Mouse (Mus musculus) liver, embryonic 15.5 days (tissue): ENCODE results near the gene Tcl1b2. TPM values are rescaled to one million over a fixed set of nuclear protein-coding genes. Genes with fewer than 3 reads are reported as not detected.

Source experiments
- ATAC-seq: fragments of 200-750 bp; cut with Nextera tagmentation; 2 replicates; pipeline ENCODE4 v1.8.0; 2017; ENCODE audit warnings: moderate number of reproducible peaks, mild to moderate bottlenecking, moderate library complexity; ENCODE audit not compliant: insufficient read depth
- H3K27ac ChIP-seq: fragments of 300-500 bp; sonication (generic); replicated peaks from 2 replicates; pipeline ENCODE4 v1.5.1; 2015; ENCODE audit warnings: mild to moderate bottlenecking, inconsistent platforms
- H3K27me3 ChIP-seq: fragments of 300-500 bp; sonication (generic); 2 replicates; pipeline ENCODE4 v1.6.1; 2015; ENCODE audit warnings: mild to moderate bottlenecking, inconsistent platforms
- H3K36me3 ChIP-seq: fragments of 300-500 bp; sonication (generic); replicated peaks from 2 replicates; pipeline ENCODE4 v1.6.1; 2015; ENCODE audit warnings: moderate library complexity, mild to moderate bottlenecking, inconsistent platforms
- H3K4me1 ChIP-seq: fragments of 300-500 bp; sonication (generic); replicated peaks from 2 replicates; pipeline ENCODE4 v1.6.1; 2015; ENCODE audit warnings: inconsistent platforms
- H3K4me2 ChIP-seq: fragments of 300-500 bp; sonication (generic); 2 replicates; pipeline ENCODE4 v1.6.1; 2015; ENCODE audit warnings: moderate library complexity, mild to moderate bottlenecking, inconsistent platforms
- H3K4me3 ChIP-seq: fragments of 300-500 bp; sonication (generic); replicated peaks from 2 replicates; pipeline ENCODE4 v1.5.1; 2015; ENCODE audit warnings: mild to moderate bottlenecking, inconsistent platforms
- H3K9ac ChIP-seq: fragments of 300-500 bp; sonication (generic); 2 replicates; pipeline ENCODE4 v1.6.1; 2015; ENCODE audit warnings: moderate library complexity, mild to moderate bottlenecking, inconsistent platforms
- H3K9me3 ChIP-seq: fragments of 300-500 bp; sonication (generic); replicated peaks from 2 replicates; pipeline ENCODE4 v1.6.1; 2016; ENCODE audit warnings: inconsistent platforms
- WGBS: fragments of 180-500 bp; shearing (Covaris S2); methylation state at CpG from one replicate; pipeline ENCODE4 v1.1.7; 2015; ENCODE audit warnings: mixed read lengths; ENCODE audit not compliant: insufficient replicate concordance; 5-methylcytosine and 5-hydroxymethylcytosine counted together
- polyA plus RNA-seq: library from polyadenylated mRNA; unstranded; fragments of >200 nt; fragmentation: Nextera tagmentation; extraction: Ambion mirVana; gene quantifications from 2 replicates; pipeline ENCODE4 v1.2.1, GENCODE M21; 2015

Gene Tcl1b2
- not detected in 2 replicates for polyA plus RNA-seq

DNA sequence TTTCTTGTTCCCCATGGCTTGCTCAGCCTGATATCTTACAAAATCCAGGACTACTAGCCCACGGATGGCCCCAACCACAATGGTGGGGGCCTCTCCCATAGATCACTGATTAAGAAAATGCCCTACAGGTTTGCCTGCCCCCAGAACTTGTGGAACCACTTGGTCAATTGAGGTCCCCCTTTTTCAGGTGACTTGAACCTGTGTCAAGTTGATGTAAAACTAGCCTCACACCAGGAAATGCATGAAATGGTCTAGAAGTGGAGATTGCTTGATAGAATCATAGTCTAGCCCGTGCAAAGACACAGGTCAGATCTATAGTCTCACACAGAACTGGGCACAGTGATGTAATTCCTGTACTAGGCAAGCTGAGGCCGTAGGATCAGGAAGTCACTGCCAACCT lies at the start of gene Tcl1b2:
Tcl1b2 (plus strand) TSS at position 301 of the 400 bp plus-strand sequence.
- H3K27ac ChIP-seq: no peak within 1 kb of the TSS
- no peaks in the 10 kb centered on the region for H3K27me3 ChIP-seq
- H3K9me3 ChIP-seq: no peaks in the 10 kb centered on the region
- H3K4me3 ChIP-seq: no peak within 1 kb of the TSS
- WGBS: 47% methylated on average over 3 of the region's 3 CpGs
- no peaks in the 10 kb centered on the region for H3K36me3 ChIP-seq
- H3K9ac ChIP-seq: no peak within 1 kb of the TSS
- no peak for ATAC-seq
- H3K4me1 ChIP-seq: no peaks in the 10 kb centered on the region
- H3K4me2 ChIP-seq: no peak within 1 kb of the TSS

DNA sequence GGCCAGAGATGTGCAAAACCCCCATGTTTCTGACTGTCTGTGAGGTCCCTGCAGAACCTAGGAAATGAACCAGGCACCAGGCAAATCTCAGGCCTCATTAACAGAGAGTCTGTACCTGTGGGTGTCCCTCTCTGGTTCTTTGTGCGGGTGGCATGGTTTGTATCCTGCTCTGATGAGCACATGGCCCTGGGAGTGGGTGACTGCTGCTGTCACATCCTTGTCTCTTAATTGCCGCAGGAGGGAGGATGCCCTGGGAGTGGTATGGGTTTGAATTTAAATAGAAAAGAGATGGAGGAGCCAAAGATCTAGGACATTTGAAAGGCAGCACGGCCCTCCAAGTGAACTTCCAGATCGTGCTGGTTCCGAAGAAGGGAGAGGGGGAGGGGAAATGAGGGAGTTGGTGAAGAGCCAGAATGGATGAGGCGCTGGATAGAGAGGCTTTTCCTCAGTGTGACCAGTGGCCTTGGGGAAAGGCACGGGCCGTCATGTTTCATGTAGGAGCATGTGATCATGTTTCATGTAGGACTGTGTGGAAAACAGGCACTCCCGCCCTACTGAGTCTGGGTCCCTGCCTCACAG lies 46.3 kb upstream of the Tcl1b2 start:
- WGBS: 57% methylated on average over 9 of the region's 9 CpGs
- no peaks in the 10 kb centered on the region for H3K9me3 ChIP-seq
- H3K36me3 ChIP-seq: no peaks in the 10 kb centered on the region
- no peak overlapping the region for H3K4me2 ChIP-seq
- H3K9ac ChIP-seq: no peak overlapping the region
- no peak overlapping the region for H3K4me3 ChIP-seq
- H3K27ac ChIP-seq: no peak overlapping the region
- no peaks in the 10 kb centered on the region; the same call in 1 of the 2 replicates for H3K27me3 ChIP-seq
- H3K4me1 ChIP-seq: no peaks in the 10 kb centered on the region
- ATAC-seq: no peak

DNA sequence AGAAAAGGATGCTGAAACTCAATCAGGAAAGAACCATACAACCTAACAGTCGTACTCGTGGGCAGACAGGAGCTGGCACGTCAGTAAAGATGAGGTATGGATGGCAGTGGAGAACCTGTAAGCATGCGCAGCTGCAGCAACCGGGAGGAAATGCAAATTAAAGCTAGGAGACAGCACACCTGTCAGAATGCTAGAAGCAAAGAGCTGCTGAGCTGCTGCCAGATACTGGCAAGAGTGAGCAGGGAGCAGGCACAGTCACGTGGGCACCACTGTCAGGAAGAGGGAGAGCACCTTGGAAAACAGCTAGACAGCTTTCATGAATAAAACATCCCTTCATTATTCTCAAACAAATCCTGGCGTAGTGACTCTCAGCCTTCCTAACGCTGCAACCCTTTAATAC lies 42.9 kb upstream of the Tcl1b2 start:
- Histone ChIP-seq H3K27ac (no peak overlapping the region), H3K9ac (no peak overlapping the region), H3K27me3 (no peaks in the 10 kb centered on the region; the same call in 1 of the 2 replicates), H3K36me3 (no peaks in the 10 kb centered on the region), H3K4me1 (no peaks in the 10 kb centered on the region), H3K9me3 (no peaks in the 10 kb centered on the region), H3K4me2 (no peak overlapping the region), H3K4me3 (no peak overlapping the region)
- ATAC-seq: no peak
- WGBS: 49% methylated on average over 8 of the region's 8 CpGs

DNA sequence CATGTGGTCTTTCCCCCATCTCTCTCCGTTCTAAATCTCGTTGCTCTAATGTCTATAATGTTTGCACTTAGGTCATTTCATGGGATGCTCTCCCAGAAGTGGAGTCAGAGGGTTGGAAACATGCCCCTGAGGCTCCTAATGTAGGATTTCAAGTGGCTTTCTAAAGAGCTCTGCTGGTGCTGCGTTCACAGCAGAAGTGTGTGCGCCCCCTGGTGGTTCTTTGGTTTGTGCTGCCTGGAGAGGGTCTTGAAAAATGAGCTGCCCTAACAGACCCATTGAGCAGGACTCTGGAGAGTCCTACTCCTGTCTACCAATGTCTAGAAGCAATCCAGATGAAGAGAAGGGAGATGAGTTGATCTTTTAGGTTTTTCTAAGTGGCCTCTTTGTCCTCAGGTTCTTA lies 41.8 kb upstream of the Tcl1b2 start:
- H3K9ac ChIP-seq: no peak overlapping the region
- no peak overlapping the region for H3K4me3 ChIP-seq
- no peak overlapping the region for H3K27ac ChIP-seq
- no peaks in the 10 kb centered on the region for H3K36me3 ChIP-seq
- no peaks in the 10 kb centered on the region for H3K4me1 ChIP-seq
- H3K4me2 ChIP-seq: no peak overlapping the region
- WGBS: 6% methylated on average over 4 of the region's 4 CpGs
- no peak for ATAC-seq
- H3K27me3 ChIP-seq: no peaks in the 10 kb centered on the region; the same call in 1 of the 2 replicates
- H3K9me3 ChIP-seq: no peaks in the 10 kb centered on the region

DNA sequence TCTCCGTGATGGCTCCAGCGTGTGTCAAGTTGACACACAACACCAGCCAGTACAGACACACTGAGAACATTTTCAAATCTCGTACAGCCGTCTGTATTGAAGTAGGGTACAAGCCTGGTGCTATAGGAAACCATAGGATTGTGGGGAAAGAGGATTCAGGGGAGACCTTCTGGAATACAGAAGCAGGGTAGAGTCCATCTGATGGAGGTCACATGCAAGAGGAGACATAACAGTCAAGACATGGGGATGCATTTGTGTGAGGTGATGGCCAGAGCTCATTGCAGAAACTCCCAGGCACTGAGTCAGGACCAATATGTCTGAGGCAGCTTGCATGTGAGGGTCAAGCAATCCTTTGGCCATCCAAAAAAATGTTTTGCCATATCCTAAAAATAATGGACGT lies 40.5 kb upstream of the Tcl1b2 start:
- no peak for ATAC-seq
- H3K9me3 ChIP-seq: no peaks in the 10 kb centered on the region
- no peak overlapping the region for H3K9ac ChIP-seq
- H3K27ac ChIP-seq: no peak overlapping the region
- no peak overlapping the region for H3K4me2 ChIP-seq
- 52% methylated on average over 5 of the region's 5 CpGs for WGBS
- no peaks in the 10 kb centered on the region; the same call in 1 of the 2 replicates for H3K27me3 ChIP-seq
- no peaks in the 10 kb centered on the region for H3K4me1 ChIP-seq
- H3K4me3 ChIP-seq: no peak overlapping the region
- no peaks in the 10 kb centered on the region for H3K36me3 ChIP-seq

DNA sequence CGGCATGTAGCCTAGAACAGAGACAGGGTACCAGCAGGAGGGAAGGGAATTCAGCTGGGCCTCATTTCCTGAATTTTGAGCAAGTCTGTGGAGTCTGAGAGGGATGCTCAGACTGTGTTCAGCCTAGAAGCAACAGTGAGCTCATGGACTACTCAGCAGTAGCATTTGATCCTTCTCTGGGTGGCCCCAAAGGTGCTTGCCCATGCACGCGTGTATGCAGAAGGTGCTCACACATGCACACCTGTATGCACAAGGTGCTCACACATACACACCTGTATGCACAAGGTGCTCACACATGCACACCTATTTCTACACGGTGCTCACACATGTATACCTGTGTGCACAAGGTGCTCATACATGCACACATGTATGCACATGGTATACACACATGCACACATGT lies 37.0 kb upstream of the Tcl1b2 start:
- H3K9ac ChIP-seq: no peak overlapping the region
- no peaks in the 10 kb centered on the region for H3K4me1 ChIP-seq
- no peak for ATAC-seq
- no peak overlapping the region for H3K27ac ChIP-seq
- H3K9me3 ChIP-seq: no peaks in the 10 kb centered on the region
- no peaks in the 10 kb centered on the region for H3K27me3 ChIP-seq
- 63% methylated on average over 4 of the region's 4 CpGs for WGBS
- H3K36me3 ChIP-seq: no peaks in the 10 kb centered on the region
- H3K4me3 ChIP-seq: no peak overlapping the region
- no peak overlapping the region for H3K4me2 ChIP-seq

DNA sequence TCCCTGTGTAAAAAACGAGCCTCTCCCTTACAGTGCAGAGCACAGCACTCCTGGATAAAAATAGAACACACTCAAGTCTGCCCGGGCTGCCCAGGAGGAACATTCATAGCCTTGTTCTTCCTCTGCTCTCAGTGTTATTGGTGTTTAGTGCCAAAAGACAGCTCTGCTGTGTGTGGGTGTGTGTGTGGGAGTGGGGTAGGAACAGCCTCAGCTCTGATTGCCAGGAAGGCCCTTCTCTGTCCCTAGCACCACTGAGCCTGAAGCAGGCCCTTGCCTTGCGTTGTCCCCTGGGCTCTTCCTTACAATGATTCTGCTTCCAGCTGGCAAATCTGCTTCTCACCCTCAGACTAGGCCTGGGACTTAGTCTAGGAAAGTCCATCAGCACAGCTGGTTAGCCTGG lies 36.4 kb upstream of the Tcl1b2 start:
- Histone ChIP-seq H3K9me3 (no peaks in the 10 kb centered on the region), H3K4me2 (no peak overlapping the region), H3K4me1 (no peaks in the 10 kb centered on the region), H3K36me3 (no peaks in the 10 kb centered on the region), H3K27me3 (no peaks in the 10 kb centered on the region), H3K9ac (no peak overlapping the region), H3K4me3 (no peak overlapping the region), H3K27ac (no peak overlapping the region)
- ATAC-seq: no peak
- 31% methylated on average over 3 of the region's 3 CpGs for WGBS

DNA sequence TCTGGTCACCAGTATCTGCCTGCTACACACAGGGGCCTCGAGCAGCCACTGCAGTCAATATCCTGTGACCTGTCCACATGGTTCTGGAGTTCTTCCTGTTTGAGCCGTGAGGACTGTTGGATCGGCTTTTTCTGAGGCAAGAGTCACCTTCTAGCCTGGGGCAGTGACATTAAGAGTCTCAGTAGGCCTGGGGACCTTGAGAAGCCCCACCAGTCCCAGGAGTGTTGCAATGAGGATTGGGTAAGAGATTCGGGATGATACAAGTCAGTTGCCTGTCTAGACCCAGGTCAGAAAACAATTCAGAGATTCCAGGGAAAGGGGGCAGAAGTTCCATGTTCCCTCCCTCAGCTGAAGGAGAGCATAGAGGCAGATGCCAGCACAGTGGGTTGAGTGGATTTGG lies 36.0 kb upstream of the Tcl1b2 start:
- 34% methylated on average over 4 of the region's 4 CpGs for WGBS
- Histone ChIP-seq H3K4me2 (no peak overlapping the region), H3K4me1 (no peaks in the 10 kb centered on the region), H3K9me3 (no peaks in the 10 kb centered on the region), H3K9ac (no peak overlapping the region), H3K27me3 (no peaks in the 10 kb centered on the region), H3K4me3 (no peak overlapping the region), H3K36me3 (no peaks in the 10 kb centered on the region), H3K27ac (no peak overlapping the region)
- no peak for ATAC-seq

DNA sequence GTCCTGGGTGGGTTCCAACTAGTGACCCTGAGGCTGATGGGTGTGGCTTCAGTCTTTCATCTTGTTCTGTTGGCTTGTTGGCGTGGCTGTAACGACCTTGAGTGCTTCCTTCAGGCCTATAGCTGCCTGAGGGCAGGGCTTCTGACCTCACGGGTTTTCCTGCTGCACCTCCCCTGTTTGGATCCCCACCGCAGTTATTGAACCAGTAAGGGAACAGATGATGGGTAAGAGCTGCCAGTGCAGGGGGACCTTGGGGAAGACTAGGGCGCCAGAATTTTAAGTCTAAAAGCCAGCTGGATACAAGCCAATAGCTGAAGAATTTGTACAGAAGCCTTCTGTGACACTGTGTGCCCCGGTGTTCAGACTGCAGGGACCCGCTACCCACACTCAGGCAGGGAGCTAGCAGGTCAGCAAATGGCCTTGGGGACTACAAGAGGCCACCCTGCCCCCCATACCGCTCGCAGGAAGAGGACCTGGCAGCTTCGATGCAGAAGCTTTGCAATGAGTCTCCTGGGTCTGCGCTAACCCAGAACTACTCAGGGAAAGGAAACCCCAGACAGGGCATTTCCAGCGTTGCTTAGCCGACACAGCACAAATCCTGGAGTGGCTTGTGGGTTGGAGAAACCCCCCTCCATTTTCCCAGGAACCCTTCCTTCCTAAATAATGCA lies 33.4 kb upstream of the Tcl1b2 start:
- H3K36me3 ChIP-seq: no peaks in the 10 kb centered on the region
- 35% methylated on average over 13 of the region's 13 CpGs for WGBS
- H3K27me3 ChIP-seq: no peaks in the 10 kb centered on the region
- no peaks in the 10 kb centered on the region for H3K4me1 ChIP-seq
- H3K27ac ChIP-seq: no peak overlapping the region
- H3K9ac ChIP-seq: no peak overlapping the region
- no peak for ATAC-seq
- no peaks in the 10 kb centered on the region for H3K9me3 ChIP-seq
- H3K4me2 ChIP-seq: no peak overlapping the region
- no peak overlapping the region for H3K4me3 ChIP-seq

DNA sequence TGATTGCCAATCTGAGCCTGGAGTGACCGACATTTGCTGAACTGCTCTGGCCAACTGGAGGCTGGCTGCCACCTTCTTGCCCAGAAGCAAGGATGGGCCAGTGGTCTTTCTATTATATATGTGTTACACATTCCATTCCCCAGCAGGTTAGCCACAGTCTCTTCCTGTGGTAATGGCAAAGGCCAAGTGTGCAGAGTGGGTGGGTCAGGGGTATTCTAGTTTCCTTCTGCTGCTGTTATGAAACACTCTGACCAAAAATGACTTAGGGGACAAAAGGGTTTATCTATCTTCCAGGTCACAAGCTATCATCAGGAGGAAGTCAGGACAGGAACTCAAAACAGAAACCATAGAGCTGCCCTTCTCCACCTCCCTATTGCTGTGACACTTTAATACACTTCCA lies 29.2 kb upstream of the Tcl1b2 start:
- Histone ChIP-seq H3K4me1 (no peaks in the 10 kb centered on the region), H3K36me3 (no peaks in the 10 kb centered on the region), H3K9ac (no peak overlapping the region), H3K27ac (no peak overlapping the region), H3K4me3 (no peak overlapping the region), H3K27me3 (no peaks in the 10 kb centered on the region), H3K9me3 (no peaks in the 10 kb centered on the region), H3K4me2 (no peak overlapping the region)
- no peak for ATAC-seq
- 54% methylated on average over 1 of the region's 1 CpGs for WGBS

DNA sequence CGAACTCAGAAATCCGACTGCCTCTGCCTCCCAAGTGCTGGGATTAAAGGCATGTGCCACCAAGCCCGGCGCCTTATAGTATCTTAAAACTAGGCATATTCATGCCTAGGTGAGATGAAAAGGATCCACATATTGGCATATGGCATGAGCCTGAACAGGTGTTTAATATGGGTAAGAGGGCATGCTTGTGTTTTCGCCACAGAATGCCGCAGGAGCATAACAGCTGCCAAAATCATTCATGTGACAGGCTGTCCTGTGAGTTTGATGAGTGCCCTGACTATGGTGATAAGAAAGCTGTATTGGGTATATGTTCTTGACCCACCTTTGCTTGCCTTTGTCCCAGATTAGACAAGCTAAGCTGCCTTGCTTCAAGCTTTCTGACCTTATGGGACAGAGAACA lies 20.5 kb upstream of the Tcl1b2 start:
- Histone ChIP-seq H3K9me3 (no peaks in the 10 kb centered on the region), H3K4me3 (no peak overlapping the region), H3K27ac (no peak overlapping the region), H3K36me3 (no peaks in the 10 kb centered on the region), H3K27me3 (no peaks in the 10 kb centered on the region), H3K4me2 (no peak overlapping the region), H3K9ac (no peak overlapping the region), H3K4me1 (no peaks in the 10 kb centered on the region)
- 74% methylated on average over 6 of the region's 6 CpGs for WGBS
- ATAC-seq: no peak

DNA sequence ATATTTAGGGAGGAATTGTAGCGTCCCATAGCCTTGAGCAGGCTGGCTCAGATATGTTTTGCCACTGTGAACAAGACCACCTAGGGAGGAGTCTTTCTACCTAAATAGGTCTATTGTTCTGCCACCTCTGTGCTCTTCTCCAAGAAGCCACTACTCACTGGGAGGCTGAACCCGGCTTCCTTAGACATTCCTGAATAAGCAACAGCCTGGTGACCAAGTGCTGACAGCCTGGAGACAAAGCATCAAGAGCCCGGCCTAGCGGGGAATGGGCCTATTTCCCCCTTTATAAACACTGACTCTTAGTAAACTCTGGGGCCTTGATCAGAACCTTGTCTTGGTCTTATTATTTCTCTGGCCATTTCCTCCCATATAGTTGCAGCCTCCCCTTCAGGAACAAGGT lies 19.3 kb upstream of the Tcl1b2 start:
- H3K9me3 ChIP-seq: no peaks in the 10 kb centered on the region
- no peaks in the 10 kb centered on the region for H3K4me1 ChIP-seq
- no peaks in the 10 kb centered on the region for H3K36me3 ChIP-seq
- no peak overlapping the region for H3K9ac ChIP-seq
- ATAC-seq: no peak
- H3K27ac ChIP-seq: no peak overlapping the region
- H3K27me3 ChIP-seq: no peaks in the 10 kb centered on the region
- no peak overlapping the region for H3K4me2 ChIP-seq
- WGBS: 57% methylated on average over 4 of the region's 4 CpGs
- H3K4me3 ChIP-seq: no peak overlapping the region
